Comparison of ENCODE assay signal across 1 mouse cellular context in the genomic region with DNA sequence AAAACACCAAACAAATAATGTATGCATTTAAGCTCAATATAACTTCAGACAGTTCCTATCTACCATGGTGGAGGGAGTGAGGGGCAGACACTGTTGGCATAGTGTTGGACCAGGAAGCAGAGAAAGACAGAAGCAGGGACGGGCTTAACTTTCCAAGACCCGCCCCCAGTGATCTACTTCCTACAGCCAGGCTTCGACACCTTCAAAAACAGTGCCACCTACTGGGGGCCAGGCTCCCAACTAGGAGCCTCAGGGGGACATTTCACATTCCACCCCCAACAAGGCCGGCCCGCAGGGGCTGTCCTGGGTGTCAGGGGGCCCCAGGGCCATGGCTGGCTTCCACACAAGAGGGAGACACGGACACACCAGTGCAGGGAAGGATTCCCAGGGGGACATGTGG.
TF ChIP-seq lines count a peak whose summit lies in the region.

No protein-coding gene starts in this region.

TF ChIP-seq in MEL, 35 proteins besides CTCF, POLR2A, EP300 and RAD21 (continued from another document):
- no peak for TF ChIP-seq TCF12 (IDR thresholded peaks at IDR 0.05; ENCODE audit: low read depth, low read length)
- TF ChIP-seq KAT2A (conservative IDR thresholded peaks at IDR 0.05; ENCODE audit: low read depth, low read length): no peak
- no peak for TF ChIP-seq NELFE (IDR thresholded peaks at IDR 0.05; ENCODE audit: low read depth, low read length)
- no peak for TF ChIP-seq MYB (IDR thresholded peaks at IDR 0.05; ENCODE audit: low read depth, low read length)
- TF ChIP-seq MYC (IDR thresholded peaks at IDR 0.05; ENCODE audit: low read depth, low read length): no peak
- no peak for TF ChIP-seq ETS1 (IDR thresholded peaks at IDR 0.05; ENCODE audit: low read depth, low read length)
- TF ChIP-seq ZMIZ1 (IDR thresholded peaks at IDR 0.05; ENCODE audit: low read depth, low read length): no peak
- no peak for TF ChIP-seq GATA1 (IDR thresholded peaks at IDR 0.05; ENCODE audit: low read depth, low read length)
- TF ChIP-seq ZC3H11A (IDR thresholded peaks at IDR 0.05; ENCODE audit: low read depth, low read length): no peak
- no peak for TF ChIP-seq MXI1 (IDR thresholded peaks at IDR 0.05; ENCODE audit: low read depth, low read length)
